Mouse (Mus musculus) brain, embryonic 14.5 days (tissue): ENCODE measurements at regions not wholly inside any gene's neighbourhood (a gene's known extent, or its start where the extent isn't known, plus 50 kb on each side); places are given as distances from the start of the nearest gene placed in this dataset.
A peak's percentile ranks its signal among the peaks of the same experiment; 100 is the strongest.

Experiments
- DNase-seq: peaks from one replicate; pipeline ENCODE4 v3.0.0-alpha.2; 2011; ENCODE audit warnings: low read depth
- CTCF ChIP-seq: fragments of 200-500 bp; IDR thresholded peaks from 2 replicates; pipeline ENCODE4 v1.5.1; 2012; ENCODE audit warnings: inconsistent platforms, mild to moderate bottlenecking, moderate library complexity, borderline replicate concordance; ENCODE audit not compliant: insufficient read depth, insufficient read length; ENCODE audit errors: extremely low read depth
- POLR2A ChIP-seq: fragments of 200-500 bp; IDR thresholded peaks from 2 replicates; pipeline ENCODE4 v1.6.1; 2012; ENCODE audit warnings: mild to moderate bottlenecking, inconsistent platforms, borderline replicate concordance; ENCODE audit not compliant: poor library complexity, insufficient read depth, insufficient read length, severe bottlenecking; ENCODE audit errors: extremely low read depth

- TF ChIP-seq CTCF (no peak), POLR2A (no peak)
- DNase-seq: peak; percentile 44
Measured at GRCm38 (mm10) chr5:73884998-73885397, 183.2 kb downstream of the Usp46 start.

GRCm38 (mm10) chr5:73885691-73886090, 182.5 kb downstream of the Usp46 start:
- no peak for DNase-seq
- TF ChIP-seq POLR2A: no peak
- TF ChIP-seq CTCF: no peak

GRCm38 (mm10) chr5:73887306-73887958, 180.8 kb downstream of the Usp46 start:
- peak; percentile 38 for DNase-seq
- TF ChIP-seq POLR2A: no peak
- no peak for TF ChIP-seq CTCF

GRCm38 (mm10) chr5:73888391-73888790, 179.8 kb downstream of the Usp46 start:
- DNase-seq: no peak
- TF ChIP-seq POLR2A: no peak
- TF ChIP-seq CTCF: no peak

- TF ChIP-seq POLR2A (no peak), CTCF (no peak)
Measured at GRCm38 (mm10) chr5:73889342-73889741, 178.9 kb downstream of the Usp46 start.

GRCm38 (mm10) chr5:73890942-73891341, 177.3 kb downstream of the Usp46 start:
- TF ChIP-seq CTCF (no peak), POLR2A (no peak)
- DNase-seq: no peak

More at GRCm38 (mm10) chr5:73889342-73889741, 178.9 kb downstream of the Usp46 start:
- DNase-seq: no peak

- no peak for DNase-seq
- TF ChIP-seq POLR2A (no peak), CTCF (no peak)
Measured at GRCm38 (mm10) chr5:73891606-73892005, 176.6 kb downstream of the Usp46 start.

GRCm38 (mm10) chr5:73892440-73893225, 175.6 kb downstream of the Usp46 start:
- no peak for DNase-seq
- TF ChIP-seq POLR2A (no peak), CTCF (no peak)

GRCm38 (mm10) chr5:73895186-73895585, 173.0 kb downstream of the Usp46 start:
- no peak for DNase-seq
- no peak for TF ChIP-seq CTCF
- TF ChIP-seq POLR2A: no peak

- no peak for DNase-seq
Measured at GRCm38 (mm10) chr5:73896785-73897184, 171.4 kb downstream of the Usp46 start.

GRCm38 (mm10) chr5:73901651-73902050, 166.6 kb downstream of the Usp46 start:
- TF ChIP-seq POLR2A (no peak), CTCF (no peak)

More at GRCm38 (mm10) chr5:73896785-73897184, 171.4 kb downstream of the Usp46 start:
- no peak for TF ChIP-seq CTCF
- no peak for TF ChIP-seq POLR2A

More at GRCm38 (mm10) chr5:73901651-73902050, 166.6 kb downstream of the Usp46 start:
- no peak for DNase-seq
